Mouse (Mus musculus) Muller cell, postnatal 12 days (primary cell): ENCODE data around the gene Rtl10.

ENCODE experiments used
- DNase-seq: peaks from one replicate; pipeline ENCODE4 v3.0.0-alpha.2; 2015; ENCODE audit errors: inconsistent ontology term

Gene Rtl10

GRCm38 (mm10) chr16:18543151-18543829 lies 44.6 kb downstream of the Rtl10 start:
- peak; percentile 88 for DNase-seq

DNA sequence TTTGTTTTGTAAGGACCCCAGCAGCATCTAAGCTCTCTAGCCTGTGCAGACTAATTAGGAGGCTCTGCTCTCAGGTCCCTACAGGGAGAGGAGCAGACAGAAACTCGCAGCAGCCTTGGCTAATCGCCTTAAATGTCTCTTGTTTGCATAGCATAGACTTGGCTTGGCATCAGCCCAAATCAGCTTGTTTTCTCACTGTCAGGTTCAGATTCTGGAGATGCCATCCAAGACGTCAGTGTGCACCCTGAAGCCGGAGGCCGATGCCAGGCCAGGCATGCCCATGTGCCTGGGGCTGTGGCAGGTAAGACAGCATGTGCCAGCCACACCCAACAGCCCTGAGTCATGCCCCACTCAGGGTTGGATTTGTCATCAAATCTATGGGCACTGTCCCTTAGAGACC lies 49.2 kb downstream of the Rtl10 start:
- DNase-seq, result no peak
